ENCODE assay signal across 14 mouse cellular contexts in the genomic region with DNA sequence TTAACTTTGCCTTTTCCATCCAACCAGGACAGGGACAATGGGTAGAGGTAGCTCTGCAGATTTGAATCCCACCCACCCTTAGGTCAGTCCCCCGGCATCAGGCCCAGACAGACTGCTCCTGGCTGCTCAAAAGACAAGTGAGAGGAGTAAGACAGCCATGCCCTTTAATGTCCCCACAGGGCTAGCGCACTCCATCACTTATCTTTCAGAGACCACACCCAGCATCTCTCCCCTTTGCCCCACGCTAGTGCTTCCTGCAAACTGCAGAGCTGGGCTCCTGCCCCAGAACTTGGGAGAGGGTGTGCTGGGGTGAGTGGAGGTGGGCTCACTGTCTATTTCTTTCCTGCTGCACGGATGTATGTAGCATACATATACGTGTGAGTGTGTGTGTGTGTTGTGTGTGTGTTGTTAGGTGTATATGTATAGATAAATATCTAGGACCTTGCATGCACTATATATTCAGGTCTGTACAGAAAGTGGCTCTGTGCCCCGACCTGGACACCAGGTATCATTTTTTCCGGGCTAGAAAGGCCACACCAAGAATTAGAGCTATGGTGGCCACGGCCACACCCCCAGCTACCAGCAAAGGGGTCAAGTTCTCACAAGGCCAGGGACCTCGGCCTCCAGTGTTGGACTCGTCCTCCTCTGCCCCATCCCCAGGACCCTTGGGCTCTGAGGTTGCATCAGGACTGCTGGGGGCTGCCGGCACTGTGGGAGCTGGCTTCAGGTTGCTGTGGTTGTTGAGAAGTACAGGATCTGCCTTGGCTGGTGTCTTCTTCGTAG. TPM values are rescaled to one million over a fixed set of nuclear protein-coding genes. Genes with fewer than 3 reads are reported as not detected.
"Had no signal": no experiment of that assay in that cellular context is flagged by ENCODE, and none has a peak within 500 bp of the region (broad histone marks: within the 10 kb centered on the region; RNA-seq: fewer than 3 reads in every experiment).

No protein-coding gene starts in this region.

- H3K27ac ChIP-seq: kidney, embryonic 15.5 days; limb, embryonic 12.5 days; limb, embryonic 15.5 days; liver, embryonic 15.5 days; macrophage had no signal

- DNase-seq: kidney, adult 8-10 months; kidney, postnatal 10 days; kidney, postnatal 36 days; left cerebral cortex, postnatal 4 days; lung, embryonic 14.5 days; midbrain, embryonic 14.5 days; thymus, adult 18-20 months had no signal

- H3K27me3 ChIP-seq: kidney, embryonic 15.5 days; limb, embryonic 12.5 days; limb, embryonic 15.5 days had no signal

- H3K9me3 ChIP-seq: kidney, embryonic 15.5 days; limb, embryonic 12.5 days; limb, embryonic 15.5 days; liver, embryonic 15.5 days; megakaryocyte, embryonic 14.5 days had no signal

- ATAC-seq: lung, postnatal 0 days had no signal

- H3K4me3 ChIP-seq: kidney, embryonic 15.5 days; limb, embryonic 12.5 days; limb, embryonic 15.5 days; liver, embryonic 15.5 days; megakaryocyte, embryonic 14.5 days had no signal

RNA-seq across cellular contexts. Expression of a gene that starts 2.2 kb away (rescaled TPM):
- polyA plus RNA-seq: liver, embryonic 15.5 days; lung, embryonic 14.5 days; macrophage had no signal
